Mouse (Mus musculus) T-helper 17 cell (primary cell): Measurements from ENCODE around the gene Ebf4.
"Not testable (repeated sequence)": the region's sequence is repeated elsewhere in the genome, so short reads cannot be mapped to it uniquely, and the experiment has no call there.

Experiments
- in situ Hi-C, 2 experiments: fragments of 300-600 bp; cut with MboI, MseI; formaldehyde crosslinking; loops; 1 replicate in 1 of 2; 2 replicates in 1 of 2; pipeline ENCODE4 v1.15.1; 2025; ENCODE audit warnings: high pct_unique_total_duplicates in 2 of 2

Gene Ebf4

DNA sequence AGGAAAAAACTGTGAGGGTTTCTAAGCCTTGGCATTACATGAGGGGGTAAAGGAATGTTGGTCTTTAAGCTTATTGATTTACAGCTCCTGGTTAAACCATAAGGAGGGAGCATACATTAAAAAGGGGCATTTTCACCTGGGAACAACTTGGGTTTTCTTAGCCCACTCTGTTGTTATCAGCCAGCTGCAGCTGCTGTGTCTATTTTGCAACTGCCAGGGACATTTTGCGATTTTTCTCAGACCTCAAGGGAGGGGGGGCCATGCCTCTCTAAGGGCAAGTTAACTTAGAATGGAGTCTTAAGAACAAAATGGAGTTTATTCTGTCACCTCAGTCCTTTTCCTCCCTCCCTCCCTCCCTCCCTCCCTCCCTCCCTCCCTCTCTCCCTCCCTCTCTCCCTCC is 78.1 kb downstream of the Ebf4 start:
- in situ Hi-C loops: not testable (repeated sequence)

DNA sequence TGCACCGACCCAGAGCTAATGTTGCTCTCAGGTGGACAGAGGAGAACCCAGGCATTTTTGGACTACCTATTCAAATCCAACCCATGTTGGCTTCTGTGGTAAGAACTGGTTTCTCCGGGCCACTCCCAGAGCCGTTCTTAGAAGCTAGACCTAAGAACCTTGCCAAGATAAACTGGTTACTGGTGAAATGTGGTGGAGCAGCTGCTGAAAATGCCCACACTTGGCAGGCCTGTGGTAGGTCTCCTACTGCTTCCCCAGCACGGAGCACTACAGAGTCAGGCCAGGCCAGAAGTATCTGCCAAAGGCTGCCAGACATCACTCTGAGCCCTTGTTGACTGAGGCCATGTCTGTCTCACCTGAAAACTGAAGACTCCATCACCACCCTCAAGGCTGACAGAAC is 80.0 kb downstream of the Ebf4 start:
- in situ Hi-C loops: no loop called here

DNA sequence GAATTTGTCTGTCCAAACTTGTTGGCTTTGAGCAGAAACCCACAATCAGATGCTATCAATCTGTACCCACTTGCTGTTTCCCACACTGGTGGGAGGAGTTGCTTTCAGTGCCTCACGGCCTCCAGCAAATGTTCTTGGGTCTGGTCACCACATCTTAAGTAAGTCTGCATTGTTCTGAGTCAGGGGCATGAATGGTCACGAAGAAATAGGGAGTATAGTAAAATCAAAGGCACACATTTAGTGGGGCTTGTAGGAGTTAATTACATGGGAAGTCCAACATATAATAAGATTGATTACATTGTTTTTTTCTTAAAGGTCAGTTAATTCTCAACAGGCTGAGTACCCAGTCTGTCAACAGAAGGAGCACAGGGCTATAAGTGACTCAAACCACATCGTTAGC is 88.2 kb downstream of the Ebf4 start:
- in situ Hi-C loops: no loop called here

DNA sequence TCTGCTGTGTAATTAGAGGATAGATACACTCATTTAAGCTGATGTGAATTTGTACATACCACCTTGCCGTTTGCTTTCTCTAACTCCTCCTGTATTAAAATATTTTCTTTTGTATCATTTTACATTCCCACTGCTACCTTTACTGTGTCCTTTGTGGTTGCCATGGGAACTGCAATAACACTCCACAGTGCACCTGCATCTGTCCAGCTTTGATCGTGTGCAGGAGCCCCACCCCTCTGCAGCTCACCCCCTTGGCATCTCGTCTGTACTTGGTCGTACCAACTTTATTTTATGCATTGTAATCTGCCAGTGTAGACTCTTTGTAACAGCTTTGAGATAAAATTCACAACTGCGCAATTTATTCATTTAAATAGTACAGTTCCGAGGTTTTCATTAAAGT is 88.9 kb downstream of the Ebf4 start:
- in situ Hi-C loops: no loop called here

DNA sequence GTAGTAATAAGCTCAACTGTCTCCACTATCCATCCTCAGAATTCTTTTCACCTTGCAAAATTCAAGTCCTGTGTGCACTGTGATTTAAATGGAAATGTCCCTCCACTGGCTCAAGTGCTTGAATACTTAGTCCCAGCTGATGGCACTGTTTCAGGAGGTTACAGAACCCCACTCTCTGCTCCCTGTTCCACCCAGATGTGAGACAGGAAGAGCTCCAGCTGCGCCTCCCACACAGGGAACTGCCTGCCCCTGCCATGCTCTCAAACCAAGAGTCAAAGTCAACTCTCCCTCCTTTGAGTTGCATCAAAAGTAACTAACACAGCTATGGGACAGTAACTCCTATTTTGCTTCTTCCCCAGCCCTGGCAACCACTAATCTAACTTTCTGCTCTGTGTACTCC is 91.2 kb downstream of the Ebf4 start:
- in situ Hi-C loops: no loop called here

DNA sequence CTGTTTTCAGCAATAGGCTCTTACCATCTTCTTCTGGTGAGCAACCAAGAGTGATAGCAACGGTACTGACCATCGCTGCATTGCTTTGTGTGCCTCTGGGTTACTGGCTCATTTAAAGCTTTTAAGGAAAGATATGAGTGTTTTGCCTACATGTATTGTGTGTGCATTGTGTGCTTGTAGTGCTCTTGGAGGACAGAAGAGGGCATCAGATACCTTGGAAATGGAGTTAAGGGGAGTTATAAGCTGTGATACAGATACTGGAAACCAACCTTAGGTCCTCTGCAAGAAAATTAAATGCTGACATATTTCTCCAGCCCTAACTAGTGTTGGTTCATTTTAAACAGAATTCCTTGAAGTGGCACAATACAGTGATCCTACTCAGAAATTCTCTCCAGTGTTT is 93.8 kb downstream of the Ebf4 start:
- in situ Hi-C loops: no loop called here

DNA sequence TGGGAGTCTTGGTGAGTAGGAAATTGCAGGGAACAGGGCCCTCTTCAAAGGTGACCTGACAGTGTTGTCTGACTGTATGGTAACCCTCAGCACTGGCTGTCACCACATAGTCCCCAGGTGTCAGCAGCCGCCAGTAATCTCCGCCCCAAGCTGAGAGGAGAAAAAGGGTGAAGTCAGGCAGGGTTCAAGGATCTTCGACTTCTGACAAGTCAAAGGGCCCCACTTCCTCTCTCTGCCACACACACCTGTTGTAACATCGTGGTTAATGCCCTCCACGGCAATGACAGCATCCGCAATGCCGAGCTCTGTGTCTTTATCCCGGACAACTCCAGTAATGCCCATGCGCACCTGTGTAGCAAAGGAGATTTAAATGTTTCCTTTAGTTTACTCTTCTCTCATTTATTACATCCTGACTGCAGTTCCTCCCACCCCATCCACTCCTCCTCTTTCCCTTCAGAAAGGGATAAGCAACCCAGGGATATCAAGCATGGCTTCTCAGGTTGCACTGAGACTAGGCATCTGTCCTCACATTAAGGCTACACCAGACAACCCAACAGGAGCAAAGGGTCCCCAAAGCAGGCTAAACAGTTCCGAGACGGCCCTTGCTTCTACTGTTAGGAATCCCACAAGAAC is 96.1 kb downstream of the Ebf4 start:
- in situ Hi-C loops: no loop called here

DNA sequence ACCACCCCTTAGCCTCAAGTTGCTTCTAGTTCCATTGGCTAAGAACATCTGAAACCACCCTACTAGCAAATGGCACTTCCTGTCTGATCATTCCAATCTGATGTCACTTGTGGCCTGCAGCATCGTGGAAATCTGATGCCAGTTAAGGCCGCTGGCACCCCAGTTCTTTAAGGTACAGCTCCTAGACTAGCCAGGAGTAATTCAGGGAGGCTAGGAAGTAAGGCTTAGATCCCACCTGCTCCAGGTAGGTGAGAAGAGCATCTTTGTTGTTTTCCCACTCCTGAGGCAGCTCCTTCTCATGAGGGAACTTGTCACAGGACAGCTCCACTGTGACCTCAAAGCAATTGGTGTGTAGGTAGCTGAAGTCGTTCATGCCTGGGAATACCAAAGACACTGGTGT is 97.9 kb downstream of the Ebf4 start:
- in situ Hi-C loops: no loop called here

DNA sequence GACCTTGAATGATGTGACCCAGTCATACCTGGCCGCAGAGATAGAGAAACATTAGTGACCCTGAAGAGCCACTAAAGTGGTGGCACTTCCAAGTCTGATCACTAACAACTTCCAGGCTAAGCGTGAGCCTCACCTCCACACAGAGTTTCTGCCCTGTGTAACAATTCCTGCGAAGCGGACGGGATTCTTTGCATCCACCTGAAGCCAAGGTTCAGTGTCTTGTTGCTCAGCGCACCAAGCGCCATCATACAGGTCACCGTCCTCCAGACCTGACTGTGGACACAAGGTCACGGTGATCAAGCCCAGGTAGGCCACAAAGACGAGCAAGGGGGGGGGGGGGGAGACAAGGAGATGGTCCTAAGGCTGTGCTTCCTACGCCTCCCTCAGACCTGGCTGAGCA is 100.7 kb downstream of the Ebf4 start:
- in situ Hi-C loops: no loop called here

DNA sequence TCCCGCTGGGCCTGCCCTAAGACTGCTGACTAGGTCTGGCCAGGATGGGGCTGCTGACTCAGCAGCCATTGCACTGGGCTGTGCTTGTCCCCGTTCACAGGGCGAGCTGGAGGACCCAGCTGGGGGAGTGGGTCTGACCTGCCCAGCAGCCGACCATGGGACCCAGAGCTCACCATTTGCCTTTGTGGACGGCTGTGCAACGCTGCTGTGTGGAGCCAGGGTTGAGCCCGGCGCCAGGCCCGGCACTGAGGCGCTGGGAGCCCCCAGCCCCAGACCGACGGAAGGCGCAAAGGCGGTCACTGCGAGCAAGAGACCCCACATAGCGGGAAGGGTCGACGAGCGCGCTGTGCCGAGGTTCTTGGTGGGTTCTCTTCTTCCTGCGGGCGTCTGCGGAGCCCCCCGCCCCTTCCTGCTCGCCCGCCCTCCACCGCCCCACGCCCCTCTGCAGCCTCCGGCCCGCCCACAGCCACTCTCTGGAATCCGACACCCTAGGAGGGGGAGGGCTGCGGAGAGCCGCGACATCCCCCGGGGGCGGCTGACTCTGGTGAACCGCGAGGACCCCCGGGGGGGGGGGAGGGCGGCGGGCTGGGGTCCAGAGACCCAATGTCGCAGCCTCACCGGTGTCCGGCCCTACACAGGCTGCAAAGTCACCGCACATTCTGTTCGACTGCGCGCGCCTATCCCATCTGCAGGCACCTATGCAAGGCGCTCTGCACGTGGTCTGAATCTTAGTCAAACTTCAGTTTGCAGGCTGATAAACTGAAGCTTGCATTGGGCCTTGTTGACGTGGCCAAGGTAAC is 102.4 kb downstream of the Ebf4 start, which contains the start of gene Cpxm1:
TSS of gene Cpxm1 (minus strand) at position 389 of the 800 bp plus-strand sequence.
- in situ Hi-C loops: no loop called here

DNA sequence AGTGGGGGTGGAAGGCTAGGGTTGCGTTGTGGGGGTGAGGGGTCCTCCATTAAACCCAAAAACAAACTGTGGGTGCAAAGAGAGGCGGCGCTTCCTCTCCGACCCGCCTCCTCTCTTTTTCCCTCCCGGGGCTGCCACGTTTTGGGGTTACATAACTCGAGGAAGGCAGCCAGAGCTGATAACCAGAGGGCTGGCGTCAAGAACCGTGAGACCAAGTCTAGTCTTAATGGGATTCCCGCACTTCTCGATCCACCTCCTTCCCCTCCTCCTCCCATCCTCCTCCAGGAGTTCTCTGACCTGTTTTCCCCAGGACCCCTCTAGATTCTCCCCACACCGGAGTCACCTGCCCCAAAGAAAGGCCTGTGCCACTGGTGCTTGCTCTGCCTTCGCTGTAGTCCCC is 103.1 kb downstream of the Ebf4 start:
- in situ Hi-C loops: no loop called here

DNA sequence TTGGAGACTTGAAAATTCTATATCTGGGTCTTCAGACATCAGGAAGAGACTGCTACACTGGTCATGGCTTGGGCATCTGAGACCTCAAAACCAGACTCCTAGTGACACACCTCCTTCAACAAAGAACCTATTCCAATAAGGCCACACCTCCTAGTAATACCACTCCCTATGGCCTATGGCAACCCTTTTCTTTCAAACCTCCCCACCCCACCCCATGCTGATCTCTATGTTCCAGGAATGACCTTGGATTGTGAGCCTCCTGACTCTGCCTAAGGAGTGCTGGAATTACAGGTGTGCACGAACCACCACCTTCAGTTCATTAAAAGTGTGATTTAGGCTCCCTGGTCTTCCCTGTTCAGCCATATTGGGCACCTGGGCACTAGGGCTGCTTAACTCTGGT is 105.1 kb downstream of the Ebf4 start:
- in situ Hi-C loops: loop anchor here in 1 of 2 experiments (10.0 kb wide), 1 partner anchor 1315 kb away; no protein-coding TSS in a partner anchor

DNA sequence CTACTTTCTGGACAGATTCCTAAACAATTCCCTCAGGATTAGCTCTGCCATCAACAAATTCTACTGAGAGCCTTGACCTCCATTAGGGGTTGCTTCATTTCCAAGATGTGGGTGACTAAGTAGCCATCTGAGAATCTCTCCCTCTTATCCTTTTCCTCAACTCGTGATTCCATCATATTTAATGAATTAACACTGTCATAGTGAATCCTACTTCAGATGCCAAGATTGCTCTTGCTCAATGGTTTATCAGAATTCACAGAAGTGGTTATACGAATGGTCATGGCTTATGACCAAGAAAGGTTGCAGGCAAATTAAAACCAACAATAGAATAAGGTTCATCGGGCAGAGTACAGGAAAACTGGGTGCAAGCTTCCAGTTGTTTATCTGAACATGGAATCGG is 106.9 kb downstream of the Ebf4 start:
- in situ Hi-C loops: loop anchor here in 1 of 2 experiments (10.0 kb wide), 1 partner anchor 1317 kb away; no protein-coding TSS in a partner anchor

DNA sequence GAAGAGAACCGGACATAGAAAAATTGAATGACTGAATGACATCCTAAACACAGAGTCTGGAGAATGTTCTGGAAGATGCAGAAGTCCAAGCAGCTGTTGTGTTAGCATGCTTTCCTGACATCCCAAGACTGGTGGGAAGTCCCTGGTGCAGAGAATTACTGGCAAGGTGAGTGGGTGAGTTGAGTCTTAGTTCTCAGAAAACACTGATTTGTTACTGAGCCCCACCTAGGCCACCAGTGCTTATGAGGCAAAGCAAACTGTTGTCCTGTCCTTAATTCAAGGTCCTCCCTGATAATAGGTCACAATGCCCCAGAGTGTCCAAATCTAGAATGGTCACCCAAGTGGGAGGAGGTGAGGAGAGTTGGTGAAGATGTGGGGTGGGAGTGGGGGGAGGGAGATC is 110.0 kb downstream of the Ebf4 start, which contains the start of the genes Gm28372 and 1700020A23Rik:
TSS of gene Gm28372 (plus strand) at position 301 of the 400 bp plus-strand sequence.
TSS of gene 1700020A23Rik (plus strand) at position 321 of the 400 bp plus-strand sequence.
- in situ Hi-C loops: loop anchor here in 1 of 2 experiments (10.0 kb wide), 1 partner anchor 1320 kb away; no protein-coding TSS in a partner anchor

DNA sequence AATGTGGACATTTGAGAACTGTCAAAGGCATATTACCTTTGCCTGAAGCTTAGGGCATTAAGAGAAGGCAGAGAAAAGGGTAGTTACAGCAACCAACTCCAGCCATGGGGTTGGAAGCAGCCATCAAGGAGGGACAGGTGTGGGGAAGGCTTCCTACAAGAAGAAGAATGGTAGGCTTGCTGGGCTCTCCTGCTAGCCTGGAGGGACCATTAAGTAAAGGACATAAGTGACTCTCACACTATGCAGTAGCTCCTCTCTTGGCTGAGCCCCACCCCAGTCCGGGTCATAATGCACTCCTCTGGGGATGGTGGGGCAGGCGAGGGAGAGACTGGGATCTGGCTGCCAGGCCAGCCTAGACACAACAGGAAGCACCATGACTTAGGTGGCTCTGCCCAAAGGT is 111.2 kb downstream of the Ebf4 start, which contains the start of gene Tmem239:
TSS of gene Tmem239 (plus strand) at position 301 of the 400 bp plus-strand sequence.
- in situ Hi-C loops: loop anchor here in 1 of 2 experiments (10.0 kb wide), 1 partner anchor 1321 kb away; no protein-coding TSS in a partner anchor

DNA sequence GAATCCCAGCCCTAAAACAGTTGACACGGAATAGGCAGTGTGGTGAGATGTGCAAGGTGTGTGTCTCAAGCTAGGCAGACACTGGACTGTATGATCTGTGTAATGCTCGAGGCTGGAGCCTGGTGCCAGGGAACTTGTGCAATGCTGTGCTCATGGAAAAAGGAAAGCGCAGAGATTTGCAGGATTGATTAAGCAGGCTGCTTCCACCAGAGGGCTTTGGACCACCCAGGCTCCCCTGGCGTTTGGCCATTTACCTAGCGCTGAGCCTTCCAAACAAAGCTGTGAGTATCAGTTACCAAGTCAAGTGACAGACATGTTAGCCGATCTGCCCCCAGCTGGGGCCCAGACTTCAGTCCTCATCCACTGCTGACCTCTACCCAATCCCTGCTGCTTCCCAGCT is 113.2 kb downstream of the Ebf4 start:
- in situ Hi-C loops: loop anchor here in 1 of 2 experiments (10.0 kb wide), 1 partner anchor 1323 kb away; no protein-coding TSS in a partner anchor

DNA sequence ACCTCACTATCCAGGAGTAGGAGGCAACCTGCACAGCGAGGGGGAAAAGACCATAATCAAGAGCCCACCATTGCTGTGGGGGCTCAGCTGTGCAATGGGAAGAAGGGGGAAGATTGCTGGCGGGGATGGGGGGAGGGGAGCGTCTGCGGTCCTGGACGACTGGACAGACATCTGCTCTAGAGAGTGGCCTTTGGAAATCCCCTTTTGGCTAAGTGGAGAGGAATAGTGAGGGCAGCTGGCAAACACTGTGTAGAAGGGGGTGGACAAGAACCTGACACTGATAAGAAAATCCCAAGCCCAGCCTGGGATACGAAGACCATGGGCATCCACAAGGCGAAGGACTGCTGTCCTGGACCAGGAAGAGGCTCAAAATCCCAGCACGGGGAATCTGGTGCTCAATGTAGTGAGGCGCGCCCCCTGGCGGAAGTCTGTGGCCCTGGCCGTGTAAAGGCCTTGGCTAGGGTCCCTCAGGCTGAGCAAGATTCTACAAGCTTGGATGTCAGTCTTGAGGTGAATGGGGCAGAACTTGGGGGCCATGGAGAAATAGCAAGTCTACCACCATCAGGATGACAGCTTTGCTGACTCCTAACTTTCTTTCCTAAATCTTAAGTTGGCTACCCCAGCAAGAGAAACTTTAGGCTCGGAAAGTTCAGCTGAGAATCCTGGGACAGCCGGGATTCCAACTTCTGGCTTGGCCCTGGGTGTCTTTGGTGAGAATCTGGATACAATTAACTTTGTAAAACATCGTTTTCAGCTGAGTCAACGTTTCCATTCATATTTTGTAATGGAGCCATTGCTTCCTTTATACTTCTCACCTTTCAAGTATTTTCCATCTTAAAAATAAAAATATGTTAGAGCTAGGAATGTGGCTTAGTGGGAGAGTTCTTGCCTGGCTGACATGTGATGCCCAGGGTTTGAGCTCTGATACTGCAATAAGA is 116.9 kb downstream of the Ebf4 start:
- in situ Hi-C loops: no loop called here

DNA sequence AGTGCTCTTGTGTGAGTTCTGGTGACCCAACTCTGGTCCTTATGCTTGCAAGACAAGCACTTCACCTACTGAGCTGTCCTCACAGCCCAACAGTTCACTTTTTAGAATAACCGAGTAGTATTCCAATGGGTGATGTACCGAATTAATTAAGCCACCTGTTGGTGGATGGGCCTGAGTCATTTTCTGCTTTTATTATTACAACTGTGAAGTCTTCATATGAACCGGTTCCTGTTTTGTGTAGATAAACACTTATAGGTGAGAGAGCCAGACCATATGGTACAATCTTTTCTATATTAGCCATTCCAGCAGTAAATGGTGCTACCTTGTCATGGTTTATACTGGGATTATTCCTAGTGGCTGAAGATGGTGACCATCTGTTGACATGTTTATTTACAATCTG is 117.8 kb downstream of the Ebf4 start:
- in situ Hi-C loops: no loop called here

DNA sequence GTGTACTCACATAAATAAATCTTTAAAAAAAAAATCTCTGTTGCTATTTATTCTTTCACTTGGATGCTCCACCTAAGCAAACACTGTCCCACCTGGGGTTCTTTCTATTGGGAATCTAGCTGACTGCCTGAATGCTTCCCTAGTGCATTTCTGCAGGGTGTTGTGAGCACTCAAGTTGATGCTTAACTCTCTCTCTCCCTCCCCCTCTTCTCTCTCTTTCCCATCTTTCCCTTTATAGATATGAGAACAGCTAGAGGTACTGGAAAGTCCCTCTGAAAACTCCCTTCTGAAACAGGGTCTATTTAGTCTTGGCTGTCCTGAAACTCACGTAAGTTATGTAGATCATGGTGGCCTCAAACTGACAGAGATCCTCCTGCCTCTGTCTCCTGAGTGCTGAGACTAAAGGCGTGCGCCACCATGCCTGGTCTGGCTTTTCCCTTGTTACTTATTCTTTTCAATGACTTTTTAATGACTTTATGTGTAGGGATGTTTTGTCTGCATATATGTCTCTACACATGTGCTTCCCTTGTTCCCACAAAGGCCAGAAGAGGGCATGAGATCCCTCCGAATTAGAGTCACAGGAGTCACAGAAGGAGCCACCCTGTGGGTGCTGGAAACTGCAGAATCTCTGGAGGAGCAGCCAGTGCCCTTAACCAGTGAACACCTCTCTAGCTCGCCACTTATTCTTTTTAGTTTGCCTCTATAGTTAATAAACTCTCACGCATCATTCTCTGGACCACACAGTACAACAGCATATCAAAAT is 119.3 kb downstream of the Ebf4 start:
- in situ Hi-C loops: no loop called here
